Mouse (Mus musculus): ENCODE results near the gene Homez. TPM values are rescaled to one million over a fixed set of nuclear protein-coding genes. Genes with fewer than 3 reads are reported as not detected.

Gene Homez
- total RNA-seq, 1 experiment from 2014 or later, result 19.0 TPM

Other genes with a start within 250 kb of the Homez start
- not detected in 2 replicates for gene Psmb11, start 249.5 kb downstream of the Homez start, total RNA-seq (2021)
- gene Gm17606, start 230.0 kb downstream of the Homez start, total RNA-seq (2021), result not detected in 2 replicates
- gene Cdh24, start 229.6 kb downstream of the Homez start, total RNA-seq (2021), result 1.4 and 1.6 TPM in 2 replicates
- gene 1700123O20Rik, start 184.7 kb downstream of the Homez start, total RNA-seq (2021), result 39.3 and 39.9 TPM in 2 replicates
- 233 and 235 TPM in 2 replicates for gene Acin1, start 184.0 kb downstream of the Homez start, total RNA-seq (2021)
- not detected in 2 replicates for gene Gm29776, start 172.1 kb downstream of the Homez start, total RNA-seq (2021)
- not detected in 2 replicates for gene Cebpe, start 158.8 kb downstream of the Homez start, total RNA-seq (2021)
- gene Slc7a8, start 89.0 kb downstream of the Homez start, total RNA-seq (2021), result 58.4 and 64.6 TPM in 2 replicates
- 1.2 TPM in 1 of 2 replicates, not detected in the other for gene Rnf212b, start 56.8 kb downstream of the Homez start, total RNA-seq (2021)
- 19.3 and 23.8 TPM in 2 replicates for gene Ppp1r3e, start 6.6 kb upstream of the Homez start, total RNA-seq (2021)
- 50.0 and 62.2 TPM in 2 replicates for gene Bcl2l2, start 12.4 kb upstream of the Homez start, total RNA-seq (2021)
- 10.0 TPM in 1 of 2 replicates, not detected in the other for gene Gm20521, start 12.5 kb upstream of the Homez start, total RNA-seq (2021)
- 195 and 256 TPM in 2 replicates for gene Pabpn1, start 21.5 kb upstream of the Homez start, total RNA-seq (2021)
- 32.9 and 41.6 TPM in 2 replicates for gene Slc22a17, start 42.2 kb upstream of the Homez start, total RNA-seq (2021)
- gene Efs, start 55.2 kb upstream of the Homez start, total RNA-seq (2021), result 2.6 and 3.6 TPM in 2 replicates
- gene Il25, start 61.7 kb upstream of the Homez start, total RNA-seq (2021), result not detected in 2 replicates
- gene Cmtm5, start 65.3 kb upstream of the Homez start, total RNA-seq (2021), result 0.49 and 1.2 TPM in 2 replicates
- not detected in 2 replicates for gene Myh6, start 96.0 kb upstream of the Homez start, total RNA-seq (2021)
- gene Gm17428, start 106.0 kb upstream of the Homez start, total RNA-seq (2021), result not detected in 2 replicates
- not detected in 2 replicates for gene Myh7, start 123.7 kb upstream of the Homez start, total RNA-seq (2021)
- gene Ngdn, start 144.5 kb upstream of the Homez start, total RNA-seq (2021), result 38.3 and 39.8 TPM in 2 replicates
- 9.1 and 9.9 TPM in 2 replicates for gene Zfhx2, start 221.4 kb upstream of the Homez start, total RNA-seq (2021)
- 16.2 and 21.6 TPM in 2 replicates for gene Thtpa, start 223.8 kb upstream of the Homez start, total RNA-seq (2021)
- 27.4 and 32.8 TPM in 2 replicates for gene Ap1g2, start 235.6 kb upstream of the Homez start, total RNA-seq (2021)
- 3.8 and 6.6 TPM in 2 replicates for gene Jph4, start 246.0 kb upstream of the Homez start, total RNA-seq (2021)